Mouse (Mus musculus) cerebellum, adult 2 months (tissue): ENCODE data around the gene Unc13d. TPM values are rescaled to one million over a fixed set of nuclear protein-coding genes. Genes with fewer than 3 reads are reported as not detected.

ENCODE experiments used
- DNase-seq, 2 experiments: peaks; one replicate each; pipeline ENCODE4 v3.0.0; 2021
- H3K27ac ChIP-seq: fragments of 200-500 bp; 2 replicates; pipeline ENCODE4 v1.5.1; 2012; ENCODE audit warnings: low read length, control low read depth, inconsistent platforms; ENCODE audit not compliant: insufficient read depth
- H3K27me3 ChIP-seq: fragments of 200-500 bp; 2 replicates; pipeline ENCODE4 v1.6.1; 2012; ENCODE audit warnings: inconsistent platforms, mild to moderate bottlenecking, low read length, moderate library complexity; ENCODE audit not compliant: control insufficient read depth, insufficient read depth
- H3K4me1 ChIP-seq: fragments of 200-500 bp; 2 replicates; pipeline ENCODE4 v1.6.1; 2011; ENCODE audit warnings: low read length; ENCODE audit not compliant: control insufficient read depth, insufficient read depth
- H3K4me3 ChIP-seq: fragments of 200-500 bp; replicated peaks from 2 replicates; pipeline ENCODE3; 2011; ENCODE audit warnings: mild to moderate bottlenecking, low read depth, low read length, control low read depth; ENCODE audit not compliant: insufficient read depth
- CTCF ChIP-seq: fragments of 200-500 bp; IDR thresholded peaks from 2 replicates; pipeline ENCODE4 v1.5.1; 2011; ENCODE audit warnings: low read depth, mild to moderate bottlenecking, control low read depth, low read length, moderate library complexity, borderline replicate concordance; ENCODE audit not compliant: insufficient read depth
- POLR2A ChIP-seq: fragments of 200-500 bp; IDR thresholded peaks from 2 replicates; pipeline ENCODE4 v1.6.1; 2011; ENCODE audit warnings: low read length, control low read depth, borderline replicate concordance; ENCODE audit not compliant: insufficient read depth
- WGBS: fragments of 180-500 bp; shearing (Covaris S2); methylation state at CpG from one replicate; pipeline ENCODE4 v1.1.7; 2018; 5-methylcytosine and 5-hydroxymethylcytosine counted together
- polyA plus RNA-seq: library from polyadenylated mRNA; depleted of rRNA; stranded (reverse); fragments of >200 nt; gene quantifications from 2 replicates; pipeline ENCODE4 v1.2.3, GENCODE M21; 2012

Gene Unc13d
- polyA plus RNA-seq, 1 experiment, result 3.8 TPM

- Histone ChIP-seq H3K27ac (no peak overlapping the region), H3K4me3 (no peak overlapping the region), H3K4me1 (no peaks in the 10 kb centered on the region; the same call in 1 of the 2 replicates), H3K27me3 (no peaks in the 10 kb centered on the region)
- whole genome bisulfite sequencing, result 91% methylated on average over 2 of the region's 2 CpGs
- TF ChIP-seq POLR2A (no peak), CTCF (no peak)
- no peak for DNase-seq
These were observed 28.2 kb downstream of the Unc13d start for GRCm38 (mm10) chr11:116049610-116050009.

DNA sequence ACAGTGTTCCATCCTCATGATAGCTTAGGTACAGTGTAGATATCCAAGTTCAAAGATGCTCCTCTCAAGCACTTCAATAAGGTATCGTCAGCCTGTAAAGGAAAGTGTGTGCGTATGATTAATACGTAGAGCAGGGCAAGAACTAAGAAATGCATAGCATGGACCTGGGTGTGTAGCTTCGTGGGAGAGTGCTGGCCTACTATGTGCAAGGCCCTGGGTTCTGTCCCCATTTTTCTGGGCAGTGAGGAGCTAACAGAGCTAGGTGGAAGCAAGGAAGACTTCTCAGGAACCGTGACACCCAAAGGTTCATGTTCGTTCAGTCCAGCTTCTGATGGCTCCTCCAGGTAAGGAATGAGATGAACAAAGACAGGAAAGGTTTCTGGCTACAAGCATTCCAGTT lies 32.6 kb downstream of the Unc13d start:
- Histone ChIP-seq H3K4me3 (no peak overlapping the region), H3K27me3 (no peaks in the 10 kb centered on the region), H3K4me1 (peaks cover 9% of the 10 kb centered on the region), H3K27ac (no peak overlapping the region)
- TF ChIP-seq CTCF, result no peak
- TF ChIP-seq POLR2A, result no peak
- WGBS, result 97% methylated on average over 6 of the region's 6 CpGs
- DNase-seq, result no peak

DNA sequence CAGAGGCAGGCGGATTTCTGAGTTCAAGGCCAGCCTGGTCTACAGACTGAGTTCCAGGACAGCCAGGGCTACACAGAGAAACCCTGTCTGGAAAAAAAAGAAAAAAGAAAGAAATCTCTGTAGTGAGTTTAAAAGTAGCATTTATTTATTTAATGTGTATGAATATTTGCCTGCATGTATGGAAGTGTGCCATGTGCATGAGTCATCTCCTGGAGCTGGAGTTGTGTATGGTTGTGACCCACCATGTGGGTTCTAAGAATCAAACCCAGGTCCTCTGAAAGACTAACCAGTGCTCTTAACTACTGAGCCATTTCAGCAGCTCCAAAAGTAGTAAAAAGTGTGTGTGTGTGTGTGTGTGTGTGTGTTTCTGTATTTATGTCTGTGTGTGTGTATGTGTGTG lies 34.5 kb downstream of the Unc13d start:
- no peak for DNase-seq
- H3K4me3 ChIP-seq, result no peak overlapping the region
- H3K4me1 ChIP-seq, result peaks cover 11% of the 10 kb centered on the region
- no peaks in the 10 kb centered on the region for H3K27me3 ChIP-seq
- 94% methylated on average over 1 of the region's 1 CpGs for WGBS
- no peak overlapping the region for H3K27ac ChIP-seq
- no peak for TF ChIP-seq POLR2A
- no peak for TF ChIP-seq CTCF

DNA sequence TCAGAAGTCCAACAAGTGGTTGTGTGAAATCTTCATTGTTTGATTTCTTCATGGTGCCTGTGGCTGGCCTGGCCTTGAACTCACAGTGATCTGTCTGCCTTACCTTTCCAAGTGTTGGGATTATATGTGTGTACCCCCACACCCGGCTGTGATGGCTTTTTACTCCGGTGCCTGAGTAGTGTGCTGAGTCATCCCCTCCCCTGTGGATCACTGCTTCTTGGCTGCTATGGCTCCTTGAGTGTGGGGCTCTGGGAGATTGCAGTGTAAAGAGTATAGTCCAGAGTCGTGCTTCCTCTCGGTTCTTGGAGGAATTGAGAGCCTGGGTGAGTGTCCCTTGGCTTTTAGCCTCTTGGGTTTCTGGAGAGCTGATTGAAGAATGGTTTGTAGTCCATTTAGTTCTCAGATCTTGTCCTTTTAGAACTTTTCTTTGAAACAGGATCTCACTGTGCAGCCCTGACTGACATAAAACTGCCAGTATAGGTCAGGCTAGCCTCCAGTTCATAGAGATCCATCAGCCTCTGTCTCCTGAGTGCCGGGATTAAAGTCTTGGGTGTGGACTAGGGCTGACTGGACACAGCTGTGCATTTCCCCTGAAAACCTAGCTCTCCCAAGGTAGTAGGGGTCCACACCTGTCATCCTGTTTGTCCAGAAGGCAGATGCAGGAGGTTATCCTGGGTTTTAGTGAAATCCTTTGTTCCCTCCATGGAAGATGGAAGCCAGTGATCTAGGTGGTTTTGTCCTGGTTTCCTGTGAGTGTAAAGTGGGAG lies 35.2 kb downstream of the Unc13d start:
- Histone ChIP-seq H3K27ac (no peak overlapping the region), H3K4me3 (no peak overlapping the region), H3K4me1 (peaks cover 11% of the 10 kb centered on the region), H3K27me3 (no peaks in the 10 kb centered on the region)
- no peak for TF ChIP-seq POLR2A
- no peak for TF ChIP-seq CTCF
- DNase-seq, result no peak
- WGBS, result 78% methylated on average over 5 of the region's 5 CpGs

- H3K4me3 ChIP-seq, result no peak overlapping the region
- no peak for TF ChIP-seq CTCF
- no peak for TF ChIP-seq POLR2A
- 97% methylated on average over 2 of the region's 2 CpGs for WGBS
- H3K27me3 ChIP-seq, result no peaks in the 10 kb centered on the region
- no peak for DNase-seq
- H3K4me1 ChIP-seq, result peaks cover 11% of the 10 kb centered on the region
- H3K27ac ChIP-seq, result no peak overlapping the region
These were observed 35.9 kb downstream of the Unc13d start for GRCm38 (mm10) chr11:116041833-116042232.

DNA sequence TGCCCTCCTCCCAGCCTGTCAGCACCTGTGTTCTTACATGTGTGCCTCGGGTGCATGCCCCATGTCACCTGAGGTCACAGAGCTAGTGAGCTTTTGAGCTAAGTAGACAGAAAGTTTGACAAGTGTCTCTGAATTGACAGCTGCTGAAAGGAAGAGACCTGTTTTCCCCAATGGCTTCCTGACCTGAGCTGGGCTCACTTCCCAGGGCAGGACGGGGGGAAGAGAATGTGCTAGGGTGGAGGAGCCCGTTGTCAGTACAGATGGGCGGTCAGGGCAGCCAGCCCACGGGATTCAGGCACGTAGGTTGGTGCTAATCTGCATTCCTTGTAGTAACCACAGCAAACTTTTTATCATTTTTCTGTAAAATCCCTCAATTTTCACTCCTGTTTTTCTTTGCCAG lies 37.2 kb downstream of the Unc13d start:
- H3K27me3 ChIP-seq, result no peaks in the 10 kb centered on the region
- TF ChIP-seq POLR2A (no peak), CTCF (no peak)
- peaks cover 11% of the 10 kb centered on the region for H3K4me1 ChIP-seq
- no peak overlapping the region for H3K27ac ChIP-seq
- H3K4me3 ChIP-seq, result no peak overlapping the region
- peak; percentile 51 to 60 for DNase-seq
- 18% methylated on average over 6 of the region's 6 CpGs for WGBS

- H3K27me3 ChIP-seq, result no peaks in the 10 kb centered on the region
- peaks cover 18% of the 10 kb centered on the region for H3K4me1 ChIP-seq
- H3K4me3 ChIP-seq, result no peak overlapping the region
- TF ChIP-seq CTCF, result no peak
- no peak overlapping the region for H3K27ac ChIP-seq
- 89% methylated on average over 9 of the region's 9 CpGs for WGBS
- DNase-seq, result no peak
These were observed 39.9 kb downstream of the Unc13d start for GRCm38 (mm10) chr11:116037826-116038225.

DNA sequence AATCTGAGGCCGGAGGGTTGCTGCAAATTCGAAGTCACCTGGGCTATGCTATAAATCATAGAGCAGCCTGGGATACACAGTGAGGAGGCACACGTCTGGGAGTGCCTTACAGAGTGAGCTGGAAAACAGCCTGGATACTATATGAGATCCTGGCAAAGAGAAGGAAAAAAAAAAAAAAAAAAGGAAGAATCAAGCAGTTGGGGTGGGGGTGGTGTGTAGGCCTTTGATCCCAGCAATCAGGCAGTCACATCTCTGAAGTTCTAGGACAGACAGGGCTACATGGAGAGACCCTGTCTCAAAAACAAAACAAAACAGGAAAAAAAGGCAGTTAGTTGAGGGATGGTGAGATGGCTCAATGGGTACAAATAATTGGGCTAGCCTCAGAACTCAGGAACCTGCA lies 41.1 kb downstream of the Unc13d start:
- no peak overlapping the region for H3K4me3 ChIP-seq
- H3K27me3 ChIP-seq, result no peaks in the 10 kb centered on the region

More for the DNA sequence above, 41.1 kb downstream of the Unc13d start:
- no peak for TF ChIP-seq CTCF
- TF ChIP-seq POLR2A, result no peak
- Histone ChIP-seq H3K4me1 (peaks cover 21% of the 10 kb centered on the region), H3K27ac (no peak overlapping the region)
- 73% methylated on average over 3 of the region's 3 CpGs for WGBS
- no peak for DNase-seq
